Mouse (Mus musculus) cerebellum, postnatal 25 days (tissue): Measurements from ENCODE around the gene Meox1.

ENCODE experiments used
- DNase-seq, 2 experiments: peaks; one replicate each; pipeline ENCODE4 v3.0.0; 2021; ENCODE audit warnings: mixed read lengths in 2 of 2

The Meox1 gene

GRCm38 (mm10) chr11:101849286-101849685, 44.9 kb downstream of the Meox1 start:
- peak in 1 of 2 experiments; percentile 45 for DNase-seq

- DNase-seq: no peak
Measured at GRCm38 (mm10) chr11:101847509-101847908, 46.7 kb downstream of the Meox1 start.

GRCm38 (mm10) chr11:101842773-101843163, 51.4 kb downstream of the Meox1 start:
- peak in 1 of 2 experiments; percentile 72 for DNase-seq

- peak; percentile 84 for DNase-seq
Measured at GRCm38 (mm10) chr11:101841998-101842772, 52.0 kb downstream of the Meox1 start.

- peak in 1 of 2 experiments; percentile 3 for DNase-seq
Measured at GRCm38 (mm10) chr11:101840405-101840804, 53.8 kb downstream of the Meox1 start.

GRCm38 (mm10) chr11:101839426-101839825, 54.7 kb downstream of the Meox1 start:
- peak; percentile 79 to 80 for DNase-seq

GRCm38 (mm10) chr11:101832001-101832400, 62.2 kb downstream of the Meox1 start:
- no peak for DNase-seq

GRCm38 (mm10) chr11:101830616-101831015, 63.6 kb downstream of the Meox1 start:
- no peak for DNase-seq

- DNase-seq: no peak
Measured at GRCm38 (mm10) chr11:101830112-101830511, 64.1 kb downstream of the Meox1 start.

GRCm38 (mm10) chr11:101828718-101829117, 65.5 kb downstream of the Meox1 start:
- no peak for DNase-seq
